Mouse (Mus musculus) intestine, embryonic 14.5 days (tissue): ENCODE data around the gene Ndn. TPM values are rescaled to one million over a fixed set of nuclear protein-coding genes. Genes with fewer than 3 reads are reported as not detected.
A peak's percentile ranks its signal among the peaks of the same experiment; 100 is the strongest.

ENCODE experiments used
- ATAC-seq: fragments of 200-750 bp; cut with Nextera tagmentation; replicated peaks from 2 replicates; pipeline ENCODE4 v1.8.0; 2017; ENCODE audit warnings: low read depth, moderate number of reproducible peaks, moderate TSS enrichment, moderate library complexity; ENCODE audit not compliant: low FRiP score, low TSS enrichment
- DNase-seq: peaks from one replicate; pipeline ENCODE4 v3.0.0-alpha.2; 2018; ENCODE audit warnings: low spot score
- H3K27ac ChIP-seq: fragments of 300-500 bp; sonication (generic); 2 replicates; pipeline ENCODE4 v1.5.1; 2014; ENCODE audit warnings: low read depth, mild to moderate bottlenecking, control low read depth
- H3K27me3 ChIP-seq: fragments of 300-500 bp; sonication (generic); replicated peaks from 2 replicates; pipeline ENCODE4 v1.6.1; 2014; ENCODE audit warnings: low read length, control low read depth; ENCODE audit not compliant: control insufficient read depth, insufficient read depth
- H3K36me3 ChIP-seq: fragments of 300-500 bp; sonication (generic); 2 replicates; pipeline ENCODE4 v1.6.1; 2014; ENCODE audit warnings: low read length, control low read depth; ENCODE audit not compliant: control insufficient read depth, insufficient read depth
- H3K4me1 ChIP-seq: fragments of 300-500 bp; sonication (generic); replicated peaks from 2 replicates; pipeline ENCODE4 v1.6.1; 2014; ENCODE audit warnings: low read length, control low read depth, mixed read lengths; ENCODE audit not compliant: control insufficient read depth, insufficient read depth
- H3K4me2 ChIP-seq: fragments of 300-500 bp; sonication (generic); 2 replicates; pipeline ENCODE4 v1.6.1; 2014; ENCODE audit warnings: low read length
- H3K4me3 ChIP-seq: fragments of 300-500 bp; sonication (generic); 2 replicates; pipeline ENCODE4 v1.5.1; 2014; ENCODE audit warnings: low read depth, low read length, control low read depth, mixed read lengths
- H3K9ac ChIP-seq: fragments of 300-500 bp; sonication (generic); 2 replicates; pipeline ENCODE4 v1.6.1; 2014; ENCODE audit warnings: mild to moderate bottlenecking, low read length
- H3K9me3 ChIP-seq: fragments of 300-500 bp; sonication (generic); 2 replicates; pipeline ENCODE4 v1.6.1; 2016; ENCODE audit warnings: low read length, control low read depth; ENCODE audit not compliant: control insufficient read depth
- WGBS: fragments of 180-500 bp; shearing (Covaris S2); extraction: QIAGEN DNeasy Blood & Tissue Kit; methylation state at CpG from one replicate; pipeline ENCODE4 v1.1.7; 2014; 5-methylcytosine and 5-hydroxymethylcytosine counted together
- polyA plus RNA-seq: library from polyadenylated mRNA; unstranded; fragments of >200 nt; fragmentation: Nextera tagmentation; extraction: Ambion mirVana; gene quantifications from 2 replicates; pipeline ENCODE4 v1.2.1, GENCODE M21; 2014

The Ndn gene
- polyA plus RNA-seq, 1 experiment from 2014 or later = 76.1 TPM

DNA sequence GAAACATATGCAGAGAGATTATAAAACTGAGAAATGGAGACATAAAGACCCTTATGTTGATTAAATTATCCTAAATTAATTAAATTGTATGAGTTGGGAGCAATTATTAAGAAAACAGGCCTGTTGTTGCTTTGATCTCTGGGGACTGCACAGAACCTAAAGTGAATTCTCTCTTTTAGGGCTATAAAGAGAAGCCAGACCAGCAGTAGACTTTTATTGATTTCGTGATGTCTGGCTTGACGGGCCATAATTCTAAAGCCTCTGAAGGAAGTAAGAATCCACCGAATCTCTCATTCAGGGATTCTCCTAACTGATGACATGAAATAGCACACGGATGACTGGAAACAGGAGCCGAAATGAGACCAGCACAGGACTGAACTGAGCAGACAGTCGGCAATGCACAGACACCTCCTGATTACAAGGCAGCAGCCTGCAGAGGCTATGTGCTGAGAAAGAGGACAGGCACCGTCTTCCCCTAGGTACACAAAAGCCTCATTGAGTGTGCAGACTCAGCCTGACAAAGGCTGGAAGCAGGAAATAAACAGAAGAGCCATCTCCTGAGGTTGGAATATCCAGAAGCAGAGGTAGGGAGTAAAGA, 18.8 kb downstream of the Ndn start:
- 48% methylated on average over 7 of the region's 7 CpGs for WGBS
- H3K4me3 ChIP-seq = no peak overlapping the region
- no peak overlapping the region for H3K27ac ChIP-seq
- no peaks in the 10 kb centered on the region for H3K36me3 ChIP-seq
- no peaks in the 10 kb centered on the region for H3K27me3 ChIP-seq
- DNase-seq (no peak), ATAC-seq (no peak)
- no peak overlapping the region for H3K9ac ChIP-seq
- H3K4me1 ChIP-seq = no peaks in the 10 kb centered on the region
- no peaks in the 10 kb centered on the region for H3K9me3 ChIP-seq
- H3K4me2 ChIP-seq = no peak overlapping the region

- DNase-seq (no peak), ATAC-seq (no peak)
- H3K36me3 ChIP-seq = no peaks in the 10 kb centered on the region
- H3K4me2 ChIP-seq = no peak overlapping the region
- 75% methylated on average over 8 of the region's 8 CpGs for WGBS
- no peaks in the 10 kb centered on the region for H3K4me1 ChIP-seq
- H3K9me3 ChIP-seq = no peaks in the 10 kb centered on the region
- H3K9ac ChIP-seq = no peak overlapping the region
- no peak overlapping the region for H3K27ac ChIP-seq
- H3K4me3 ChIP-seq = no peak overlapping the region
- no peaks in the 10 kb centered on the region for H3K27me3 ChIP-seq
Observed at GRCm38 (mm10) chr7:62366730-62367129, 20.4 kb downstream of the Ndn start.

GRCm38 (mm10) chr7:62375658-62376057, 29.3 kb downstream of the Ndn start:
- WGBS = 31% methylated on average over 4 of the region's 4 CpGs
- ATAC-seq = no peak
- Histone ChIP-seq H3K4me1 (no peaks in the 10 kb centered on the region), H3K27me3 (no peaks in the 10 kb centered on the region), H3K9ac (no peak overlapping the region), H3K27ac (no peak overlapping the region), H3K36me3 (no peaks in the 10 kb centered on the region), H3K4me2 (no peak overlapping the region; the same call in 1 of the 2 replicates), H3K9me3 (no peaks in the 10 kb centered on the region), H3K4me3 (no peak overlapping the region)
- DNase-seq = no peak

- DNase-seq (peak; percentile 75), ATAC-seq (peak; percentile 90)
- Histone ChIP-seq H3K27ac (no peak within 1 kb of the TSS), H3K36me3 (no peaks in the 10 kb centered on the region), H3K4me3 (peak within 1 kb of the TSS; percentile 42), H3K9ac (peak within 1 kb of the TSS; percentile 35), H3K27me3 (no peaks in the 10 kb centered on the region), H3K4me1 (no peaks in the 10 kb centered on the region), H3K4me2 (peak within 1 kb of the TSS; percentile 51), H3K9me3 (0 out of 2 replicates have a peak, but pooled peaks cover 2% of the 10 kb centered on the region)
- WGBS = 17% methylated on average over 31 of the region's 31 CpGs
Observed at GRCm38 (mm10) chr7:62376510-62377304, 30.3 kb downstream of the Ndn start, which contains the start of gene Magel2. Gene Magel2 (plus strand): TSS chr7:62377010.

DNA sequence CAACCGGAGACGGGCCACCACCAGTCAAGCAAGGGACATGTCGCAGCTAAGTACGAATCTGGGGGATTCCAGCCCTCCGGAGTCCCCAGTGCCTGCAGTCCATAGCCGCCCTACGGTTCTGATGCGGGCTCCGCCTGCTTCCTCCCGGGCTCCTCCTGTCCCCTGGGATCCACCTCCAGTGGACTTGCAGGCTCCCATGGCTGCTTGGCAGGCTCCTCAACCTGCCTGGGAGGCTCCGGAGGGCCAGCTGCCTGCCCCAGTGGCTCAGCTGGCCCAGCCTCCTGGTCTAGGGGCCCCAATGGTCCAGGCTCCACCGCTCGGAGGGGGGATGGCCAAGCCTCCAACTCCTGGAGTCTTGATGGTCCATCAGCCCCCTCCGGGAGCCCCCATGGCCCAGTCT, 30.9 kb downstream of the Ndn start:
- H3K27me3 ChIP-seq = no peaks in the 10 kb centered on the region
- 24% methylated on average over 14 of the region's 14 CpGs for WGBS
- no peaks in the 10 kb centered on the region for H3K4me1 ChIP-seq
- peak overlapping the region; percentile 51 for H3K4me2 ChIP-seq
- H3K9me3 ChIP-seq = 0 out of 2 replicates have a peak, but pooled peaks cover 2% of the 10 kb centered on the region
- no peaks in the 10 kb centered on the region for H3K36me3 ChIP-seq
- H3K4me3 ChIP-seq = peak overlapping the region; percentile 42
- DNase-seq (no peak), ATAC-seq (peak; percentile 63; the same call in 1 of the 2 replicates)
- H3K9ac ChIP-seq = peak overlapping the region; percentile 35
- no peak overlapping the region for H3K27ac ChIP-seq

DNA sequence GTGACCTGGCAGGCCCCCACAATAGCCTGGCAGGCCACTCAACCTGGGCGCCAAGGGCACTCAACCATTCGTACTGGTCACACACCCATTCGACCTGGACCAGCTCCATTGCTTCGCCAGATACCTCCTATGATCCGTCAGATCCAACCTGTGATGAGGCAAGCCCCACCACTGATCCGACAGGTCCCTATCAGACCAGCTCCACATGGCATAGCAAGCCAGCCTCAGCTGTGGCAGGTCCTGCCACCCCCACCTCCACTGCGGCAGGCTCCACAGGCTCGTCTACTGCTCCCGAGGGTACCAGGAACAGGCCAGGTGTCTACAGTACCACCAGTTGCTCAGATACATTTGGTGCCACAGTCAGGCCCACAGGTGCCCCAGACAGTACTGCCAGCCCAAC, 32.2 kb downstream of the Ndn start:
- Histone ChIP-seq H3K36me3 (no peaks in the 10 kb centered on the region), H3K27ac (no peak overlapping the region), H3K9ac (no peak overlapping the region), H3K27me3 (no peaks in the 10 kb centered on the region), H3K4me2 (no peak overlapping the region), H3K4me1 (no peaks in the 10 kb centered on the region), H3K9me3 (0 out of 2 replicates have a peak, but pooled peaks cover 2% of the 10 kb centered on the region), H3K4me3 (no peak overlapping the region)
- ATAC-seq = no peak
- no peak for DNase-seq
- WGBS = 95% methylated on average over 9 of the region's 9 CpGs

DNA sequence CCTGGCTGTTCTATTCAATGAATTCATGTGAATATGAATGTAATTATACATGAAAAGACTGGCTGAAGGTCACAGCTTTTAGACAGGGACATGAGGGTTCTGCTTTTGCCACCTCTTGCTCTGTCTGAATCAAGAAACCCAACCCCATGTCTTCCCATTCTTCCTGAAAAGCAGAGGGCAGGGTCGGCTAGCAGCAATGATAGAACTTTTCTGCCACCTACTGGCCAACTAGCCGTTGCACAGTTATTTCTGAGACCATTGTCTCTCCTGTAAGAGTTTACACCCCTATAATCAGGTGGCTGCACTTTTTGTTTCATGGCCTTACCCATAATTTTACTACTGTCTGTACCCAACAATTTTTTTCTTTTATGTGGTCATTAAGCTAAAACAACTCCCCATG, 36.0 kb downstream of the Ndn start:
- WGBS = 9% methylated on average over 2 of the region's 2 CpGs
- H3K4me1 ChIP-seq = no peaks in the 10 kb centered on the region

GRCm38 (mm10) chr7:62388291-62388690, 41.9 kb downstream of the Ndn start:
- no peak overlapping the region for H3K27ac ChIP-seq
- no peak overlapping the region for H3K9ac ChIP-seq
- 48% methylated on average over 4 of the region's 4 CpGs for WGBS
- no peaks in the 10 kb centered on the region for H3K9me3 ChIP-seq
- ATAC-seq = no peak
- no peaks in the 10 kb centered on the region for H3K36me3 ChIP-seq
- H3K4me1 ChIP-seq = no peaks in the 10 kb centered on the region
- no peak overlapping the region for H3K4me2 ChIP-seq
- H3K27me3 ChIP-seq = no peaks in the 10 kb centered on the region
- no peak for DNase-seq
- no peak overlapping the region for H3K4me3 ChIP-seq

More for the DNA sequence above, 36.0 kb downstream of the Ndn start:
- Histone ChIP-seq H3K4me3 (no peak overlapping the region), H3K4me2 (no peak overlapping the region), H3K9ac (no peak overlapping the region), H3K27me3 (no peaks in the 10 kb centered on the region), H3K36me3 (no peaks in the 10 kb centered on the region), H3K27ac (no peak overlapping the region), H3K9me3 (0 out of 2 replicates have a peak, but pooled peaks cover 2% of the 10 kb centered on the region)
- no peak for ATAC-seq
- DNase-seq = no peak
